Mouse (Mus musculus): ENCODE data around the gene Olfr789.

The Olfr789 gene

DNA sequence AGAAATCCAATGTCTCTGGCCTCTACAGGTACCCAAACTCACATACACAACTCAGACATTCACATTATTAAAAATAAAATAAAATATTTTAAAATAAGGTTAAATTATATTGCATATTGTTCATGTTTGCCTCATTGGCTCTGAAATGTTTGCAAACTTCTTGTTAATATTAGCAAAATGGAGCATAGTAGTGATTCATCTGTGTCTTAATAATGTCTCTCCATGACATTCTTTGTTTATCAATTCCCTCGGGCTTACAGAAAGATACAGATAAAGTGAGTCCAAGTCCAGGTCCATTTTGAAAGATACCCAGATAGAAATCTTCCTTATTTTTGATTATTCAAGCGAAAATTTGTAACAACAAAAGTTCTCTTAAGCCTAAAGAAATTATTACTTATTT, at the start of gene Olfr789:
Olfr789 (plus strand) TSS at position 301 of the 400 bp plus-strand sequence.
- CTCF ChIA-PET, result no interaction called here
- POLR2A ChIA-PET, result no interaction called here

DNA sequence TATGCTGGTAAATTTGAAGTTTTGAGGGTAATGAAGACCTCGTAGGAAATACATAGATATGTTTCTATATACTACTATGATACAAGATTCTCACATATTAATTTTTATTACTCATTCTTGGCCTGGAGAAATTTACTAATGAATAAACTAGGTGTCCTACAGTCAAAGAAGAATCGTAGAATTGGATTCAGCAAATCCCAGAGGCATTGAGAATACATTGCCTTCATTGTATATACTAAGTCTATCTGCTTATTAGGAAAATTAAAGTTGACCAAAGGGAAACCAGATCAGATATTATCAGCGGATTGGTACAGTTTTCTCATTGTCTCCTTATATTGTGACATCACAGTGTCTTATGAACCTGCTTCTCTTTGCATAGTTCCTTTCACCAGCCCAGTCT, 23.0 kb upstream of the Olfr789 start, which contains the start of gene Olfr787:
Olfr787 (plus strand) TSS at position 301 of the 400 bp plus-strand sequence.
- CTCF ChIA-PET, result no interaction called here
- POLR2A ChIA-PET, result no interaction called here

DNA sequence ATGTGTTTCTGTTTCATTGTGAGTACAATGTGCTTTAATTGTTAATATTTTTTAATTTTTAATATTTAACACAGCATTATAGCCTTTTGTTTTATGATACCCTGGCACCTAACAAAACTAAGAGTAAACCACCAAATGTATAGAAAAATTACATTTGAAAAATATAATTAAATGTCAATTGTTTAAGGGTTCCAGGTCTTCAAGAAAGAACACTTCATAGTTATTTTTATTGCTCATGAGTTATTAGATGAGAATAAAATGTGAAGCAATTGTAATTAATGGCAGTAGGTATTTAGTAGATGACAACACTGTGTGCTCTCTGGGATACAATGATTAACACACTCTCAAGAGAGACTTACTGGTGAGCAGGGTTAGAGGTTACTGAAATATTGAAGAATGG, 13.9 kb upstream of the Olfr789 start, which contains the start of gene Olfr788:
Olfr788 (plus strand) TSS at position 301 of the 400 bp plus-strand sequence.
- ChIA-PET POLR2A (no interaction called here), CTCF (interaction anchor here in 1 of 4 experiments (0.6 kb wide), 1 partner anchor 706 kb away, joined by 3 read pairs; no protein-coding TSS in a partner anchor)

DNA sequence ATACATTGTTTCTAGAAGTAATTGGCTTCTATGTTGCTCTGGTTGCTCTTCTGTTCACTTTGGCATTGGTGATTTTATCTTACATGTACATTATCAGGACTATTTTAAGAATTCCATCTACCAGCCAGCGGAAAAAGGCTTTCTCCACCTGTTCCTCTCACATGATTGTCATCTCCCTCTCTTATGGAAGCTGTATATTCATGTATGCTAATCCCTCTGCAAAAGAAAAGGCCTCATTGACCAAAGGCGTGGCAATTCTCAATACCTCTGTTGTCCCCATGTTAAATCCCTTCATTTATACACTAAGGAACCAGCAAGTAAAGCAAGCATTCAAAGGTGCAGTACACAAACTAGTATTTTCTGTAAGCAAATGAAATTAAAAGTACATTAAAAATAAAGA, 11.3 kb upstream of the Olfr789 start:
- ChIA-PET CTCF (no interaction called here), POLR2A (no interaction called here)

DNA sequence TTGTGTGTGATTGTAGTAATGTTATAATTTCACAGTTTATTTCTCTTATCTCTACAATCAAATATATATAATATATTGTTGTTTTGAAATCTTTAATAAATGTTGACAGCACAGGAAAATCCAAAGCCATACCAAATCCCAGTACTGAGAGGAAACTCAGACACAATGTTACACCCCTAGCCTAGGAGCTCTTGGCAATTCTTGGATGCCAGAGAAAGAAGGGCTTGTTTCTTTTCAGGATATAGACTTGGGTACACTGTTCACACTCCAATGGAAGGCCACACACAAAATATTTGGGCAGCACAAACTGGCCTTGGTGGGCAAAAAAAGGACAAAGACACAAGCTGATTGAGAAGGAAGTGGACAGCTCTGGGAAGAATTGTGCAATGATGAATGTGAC, 10.8 kb upstream of the Olfr789 start:
- ChIA-PET POLR2A (no interaction called here), CTCF (no interaction called here)

DNA sequence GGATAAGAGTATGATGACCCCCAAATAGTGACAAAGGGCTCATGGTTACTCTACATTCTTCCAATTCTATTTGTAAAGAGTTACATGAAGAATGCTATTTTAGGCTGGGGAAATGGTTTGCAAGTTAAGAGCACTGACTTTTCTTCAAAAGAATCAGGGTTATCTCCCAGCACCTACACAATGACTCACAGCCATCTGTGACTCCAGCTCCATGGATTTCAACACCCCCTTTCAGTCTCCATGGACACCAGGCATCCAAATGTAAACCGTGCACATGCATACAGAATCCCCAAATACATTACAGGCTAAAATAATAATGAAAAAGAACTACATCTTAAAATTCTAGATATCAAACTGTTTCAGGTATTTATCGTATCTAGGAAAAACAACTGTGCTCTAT, 5.5 kb downstream of the Olfr789 start:
- ChIA-PET CTCF (no interaction called here), POLR2A (no interaction called here)

DNA sequence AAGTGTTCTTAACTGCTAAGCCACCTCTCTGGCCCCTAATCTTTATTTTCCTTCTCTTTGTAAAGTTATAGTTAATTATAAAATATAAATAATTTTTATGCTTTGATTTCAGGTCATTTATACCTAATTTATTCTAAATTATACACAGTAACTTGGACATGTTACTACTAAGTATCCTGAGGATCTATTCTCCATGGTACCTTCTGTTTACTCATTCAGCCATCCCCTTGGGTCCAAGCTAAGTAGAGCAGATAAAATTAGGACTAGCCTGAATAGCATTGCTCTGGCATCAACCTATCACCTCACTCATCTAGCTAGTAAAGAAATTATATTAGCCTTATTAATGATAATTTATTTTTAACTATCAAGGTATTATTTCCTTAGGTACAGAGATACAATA, 13.6 kb downstream of the Olfr789 start, which contains the start of gene Olfr790:
Olfr790 (plus strand) TSS at position 301 of the 400 bp plus-strand sequence.
- ChIA-PET CTCF (no interaction called here), POLR2A (no interaction called here)

DNA sequence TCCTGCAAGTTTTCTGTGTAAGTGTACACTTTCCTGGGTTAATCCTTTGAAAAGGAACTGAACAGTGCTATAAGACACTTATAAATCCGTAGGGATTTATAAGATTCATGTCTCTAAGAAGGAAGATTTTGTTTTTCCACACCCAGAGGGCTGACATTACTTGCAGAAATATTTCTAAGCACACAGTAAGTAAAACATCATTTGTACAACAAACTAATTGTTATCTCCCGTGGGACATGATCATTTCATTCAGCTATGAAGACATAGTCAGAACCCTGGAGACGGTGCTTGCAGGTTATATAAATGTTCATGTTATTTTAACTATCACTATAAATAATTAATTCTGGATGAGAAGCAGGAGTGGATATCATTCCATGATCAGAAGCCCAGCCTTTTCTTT, 36.9 kb downstream of the Olfr789 start, which contains the start of gene Olfr791:
Olfr791 (plus strand) TSS at position 301 of the 400 bp plus-strand sequence.
- POLR2A ChIA-PET, result no interaction called here
- CTCF ChIA-PET, result no interaction called here

DNA sequence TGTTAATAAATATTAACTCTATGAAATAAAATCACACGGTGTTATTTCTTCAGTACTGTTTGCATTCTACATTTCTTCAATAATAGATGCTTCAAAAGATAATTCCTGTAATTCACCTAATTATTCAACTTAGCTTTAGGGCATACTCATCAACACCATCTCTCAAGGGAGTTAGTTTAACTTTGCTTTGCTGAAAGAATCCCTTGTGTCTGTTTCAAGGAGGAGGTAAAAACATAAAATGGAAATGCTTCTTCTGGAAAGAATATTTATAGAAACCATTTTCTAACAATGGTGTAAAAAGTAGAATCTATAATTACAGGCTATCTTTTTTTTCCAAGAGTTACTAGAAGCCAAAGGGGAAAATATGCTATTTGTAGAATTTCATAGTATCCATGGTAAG, 54.3 kb downstream of the Olfr789 start, which contains the start of gene Olfr792:
Olfr792 (plus strand) TSS at position 301 of the 400 bp plus-strand sequence.
- ChIA-PET POLR2A (no interaction called here), CTCF (no interaction called here)

Measured in embryonic stem cell, embryonic (primary cell).